Mouse (Mus musculus): ENCODE results near the gene Pskh1. TPM values are rescaled to one million over a fixed set of nuclear protein-coding genes. Genes with fewer than 3 reads are reported as not detected.
A peak's percentile ranks its signal among the peaks of the same experiment; 100 is the strongest.

Gene Pskh1
- total RNA-seq (2021): 1 to 10 TPM; 7.7 to 8.9 TPM

- peak; percentile 94 to 98 for DNase-seq (ENCODE audit: extremely low spot score in 1 of 2, low spot score in 1 of 2)
Observed at GRCm38 (mm10) chr8:105900180-105900940, at the start of gene Pskh1. Gene Pskh1 (plus strand): TSS chr8:105900441.

GRCm38 (mm10) chr8:105850611-105851010 lies 49.6 kb upstream of the Pskh1 start:
- DNase-seq (ENCODE audit: extremely low spot score in 1 of 2, low spot score in 1 of 2): no peak

- peak; percentile 71 to 81 for DNase-seq (ENCODE audit: extremely low spot score in 1 of 2, low spot score in 1 of 2)
Observed at GRCm38 (mm10) chr8:105851651-105852143, 48.5 kb upstream of the Pskh1 start.

GRCm38 (mm10) chr8:105852146-105852729 lies 48.0 kb upstream of the Pskh1 start:
- no peak for DNase-seq (ENCODE audit: extremely low spot score in 1 of 2, low spot score in 1 of 2)

- DNase-seq (ENCODE audit: extremely low spot score in 1 of 2, low spot score in 1 of 2): no peak
Observed at GRCm38 (mm10) chr8:105853178-105853577, 47.1 kb upstream of the Pskh1 start, which contains the start of gene Cenpt. Gene Cenpt (minus strand): TSS chr8:105853278.

GRCm38 (mm10) chr8:105854303-105854702 lies 45.9 kb upstream of the Pskh1 start:
- DNase-seq (ENCODE audit: extremely low spot score in 1 of 2, low spot score in 1 of 2): no peak

- peak; percentile 77 to 86 for DNase-seq (ENCODE audit: extremely low spot score in 1 of 2, low spot score in 1 of 2)
Observed at GRCm38 (mm10) chr8:105854715-105855216, 45.5 kb upstream of the Pskh1 start, which contains the start of gene Thap11. Gene Thap11 (plus strand): TSS chr8:105855132.

- DNase-seq (ENCODE audit: extremely low spot score in 1 of 2, low spot score in 1 of 2): peak in 1 of 2 experiments; percentile 33
Observed at GRCm38 (mm10) chr8:105855248-105856167, 44.7 kb upstream of the Pskh1 start.

GRCm38 (mm10) chr8:105856168-105856835 lies 43.9 kb upstream of the Pskh1 start:
- DNase-seq (ENCODE audit: extremely low spot score in 1 of 2, low spot score in 1 of 2): peak in 1 of 2 experiments; percentile 8

GRCm38 (mm10) chr8:105858495-105858894 lies 41.7 kb upstream of the Pskh1 start:
- no peak for DNase-seq (ENCODE audit: extremely low spot score in 1 of 2, low spot score in 1 of 2)

GRCm38 (mm10) chr8:105859314-105859713 lies 40.9 kb upstream of the Pskh1 start:
- no peak for DNase-seq (ENCODE audit: extremely low spot score in 1 of 2, low spot score in 1 of 2)

- peak; percentile 76 to 85 for DNase-seq (ENCODE audit: extremely low spot score in 1 of 2, low spot score in 1 of 2)
Observed at GRCm38 (mm10) chr8:105860143-105860981, 39.9 kb upstream of the Pskh1 start, which contains the start of gene Nutf2. Gene Nutf2 (plus strand): TSS chr8:105860580.

GRCm38 (mm10) chr8:105861951-105862350 lies 38.3 kb upstream of the Pskh1 start:
- no peak for DNase-seq (ENCODE audit: extremely low spot score in 1 of 2, low spot score in 1 of 2)

GRCm38 (mm10) chr8:105866364-105867029 lies 33.7 kb upstream of the Pskh1 start:
- no peak for DNase-seq (ENCODE audit: extremely low spot score in 1 of 2, low spot score in 1 of 2)

- no peak for DNase-seq (ENCODE audit: extremely low spot score in 1 of 2, low spot score in 1 of 2)
Observed at GRCm38 (mm10) chr8:105874301-105874700, 25.9 kb upstream of the Pskh1 start.

GRCm38 (mm10) chr8:105880754-105881520 lies 19.3 kb upstream of the Pskh1 start, which contains the start of gene Edc4:
Gene Edc4 (plus strand): TSS chr8:105880881.
- peak; percentile 82 to 85 for DNase-seq (ENCODE audit: extremely low spot score in 1 of 2, low spot score in 1 of 2)

- no peak for DNase-seq (ENCODE audit: extremely low spot score in 1 of 2, low spot score in 1 of 2)
Observed at GRCm38 (mm10) chr8:105889756-105890465, 10.3 kb upstream of the Pskh1 start.

Measured in layer of hippocampus, postnatal 25 days (tissue).